Mouse (Mus musculus) CH12.LX (cell line): ENCODE data around the gene Gnas. TPM values are rescaled to one million over a fixed set of nuclear protein-coding genes. Genes with fewer than 3 reads are reported as not detected.
"Not testable (repeated sequence)": the region's sequence is repeated elsewhere in the genome, so short reads cannot be mapped to it uniquely, and the experiment has no call there.

Experiments used
- DNase-seq: peaks from one replicate; pipeline ENCODE4 v3.0.0-alpha.2; 2013; ENCODE audit errors: extremely low read depth
- H3K27ac ChIP-seq: 2 replicates; pipeline ENCODE4 v1.5.1; 2012; ENCODE audit warnings: low read depth, mild to moderate bottlenecking, control low read depth, moderate library complexity; ENCODE audit not compliant: insufficient read depth
- H3K27me3 ChIP-seq: replicated peaks from 2 replicates; pipeline ENCODE3; 2012; ENCODE audit warnings: inconsistent platforms
- H3K36me3 ChIP-seq, 2 experiments: replicated peaks in 1 of 2; 2 replicates each; pipeline versions ENCODE3 to v1.6.1; 2012; ENCODE audit warnings: inconsistent platforms in 1 of 2, low read length in 1 of 2, mild to moderate bottlenecking in 1 of 2, mixed read lengths in 1 of 2, moderate library complexity in 1 of 2; ENCODE audit not compliant: control insufficient read depth in 1 of 2, insufficient read depth in 1 of 2
- H3K4me1 ChIP-seq, 2 experiments: 2 replicates each; pipeline ENCODE4 v1.6.1; 2012; ENCODE audit warnings: inconsistent platforms in 1 of 2, moderate library complexity in 1 of 2; ENCODE audit not compliant: insufficient read depth in 2 of 2, control insufficient read depth in 1 of 2
- H3K4me2 ChIP-seq: 2 replicates; pipeline ENCODE4 v1.6.1; 2012; ENCODE audit warnings: low read depth, mild to moderate bottlenecking, control low read depth; ENCODE audit not compliant: poor library complexity, insufficient read depth, severe bottlenecking
- H3K4me3 ChIP-seq, 3 experiments: fragments of 150-350 bp in 1 of 3; sonication (generic) in 1 of 3; replicated peaks in 1 of 3; 2 replicates each; pipeline versions ENCODE3 to v1.5.1; 2011 to 2012; ENCODE audit warnings: low read depth in 2 of 3, low read length in 2 of 3, mild to moderate bottlenecking in 2 of 3, moderate library complexity in 2 of 3, control low read depth in 1 of 3, improper control_type of control experiment in 1 of 3, inconsistent platforms in 1 of 3, mixed read lengths in 1 of 3; ENCODE audit not compliant: poor library complexity in 1 of 3
- H3K79me2 ChIP-seq: replicated peaks from 2 replicates; pipeline ENCODE4 v1.6.1; 2012; ENCODE audit warnings: mild to moderate bottlenecking, moderate library complexity; ENCODE audit not compliant: control insufficient read depth, poor library complexity, insufficient read depth, severe bottlenecking; ENCODE audit errors: extremely low read depth
- H3K9ac ChIP-seq: 2 replicates; pipeline ENCODE4 v1.6.1; 2012; ENCODE audit warnings: low read depth, mild to moderate bottlenecking, control low read depth, moderate library complexity; ENCODE audit not compliant: insufficient read depth
- H3K9me3 ChIP-seq: replicated peaks from 2 replicates; pipeline ENCODE3; 2012; ENCODE audit warnings: low read length, inconsistent platforms, mixed read lengths
- CHD1 ChIP-seq: IDR thresholded peaks from 2 replicates; pipeline ENCODE4 v1.6.1; 2012; ENCODE audit warnings: low read depth, low read length, improper control_type of control experiment, inconsistent platforms
- CHD2 ChIP-seq: IDR thresholded peaks from 2 replicates; pipeline ENCODE4 v1.6.1; 2011; ENCODE audit warnings: low read length, improper control_type of control experiment
- ELF1 ChIP-seq: IDR thresholded peaks from 2 replicates; pipeline ENCODE4 v1.6.1; 2014; ENCODE audit warnings: low read depth, mild to moderate bottlenecking, inconsistent platforms, low read length, improper control_type of control experiment
- ETS1 ChIP-seq: conservative IDR thresholded peaks from 2 replicates; pipeline ENCODE4 v1.6.1; 2012; ENCODE audit warnings: low read depth, mild to moderate bottlenecking, inconsistent platforms, low read length, improper control_type of control experiment, moderate library complexity
- GABPA ChIP-seq: IDR thresholded peaks from 2 replicates; pipeline ENCODE4 v1.6.1; 2012; ENCODE audit warnings: low read depth, low read length, improper control_type of control experiment, inconsistent platforms; ENCODE audit not compliant: insufficient replicate concordance
- HCFC1 ChIP-seq: IDR thresholded peaks from 2 replicates; pipeline ENCODE4 v1.6.1; 2012; ENCODE audit warnings: low read depth, mild to moderate bottlenecking, inconsistent platforms, low read length, improper control_type of control experiment
- MEF2A ChIP-seq: IDR thresholded peaks from 2 replicates; pipeline ENCODE4 v1.6.1; 2014; ENCODE audit warnings: low read depth, mild to moderate bottlenecking, inconsistent platforms, low read length, improper control_type of control experiment, borderline replicate concordance
- NELFE ChIP-seq: IDR thresholded peaks from 2 replicates; pipeline ENCODE4 v1.6.1; 2011; ENCODE audit warnings: low read depth, low read length, improper control_type of control experiment
- NRF1 ChIP-seq: IDR thresholded peaks from 2 replicates; pipeline ENCODE4 v1.6.1; 2014; ENCODE audit warnings: low read depth, mild to moderate bottlenecking, inconsistent platforms, low read length, improper control_type of control experiment, moderate library complexity
- POLR2A ChIP-seq: IDR thresholded peaks from 2 replicates; pipeline ENCODE4 v1.6.1; 2011; ENCODE audit warnings: low read depth, mild to moderate bottlenecking, improper control_type of control experiment, low read length
- RAD21 ChIP-seq: IDR thresholded peaks from 2 replicates; pipeline ENCODE4 v1.6.1; 2011; ENCODE audit warnings: low read depth, mild to moderate bottlenecking, low read length, improper control_type of control experiment, moderate library complexity
- RCOR1 ChIP-seq: conservative IDR thresholded peaks from 2 replicates; pipeline ENCODE4 v1.6.1; 2012; ENCODE audit warnings: low read depth, mild to moderate bottlenecking, inconsistent platforms, low read length, improper control_type of control experiment
- TBP ChIP-seq: conservative IDR thresholded peaks from 2 replicates; pipeline ENCODE4 v1.6.1; 2011; ENCODE audit warnings: low read depth, low read length, improper control_type of control experiment
- USF2 ChIP-seq: conservative IDR thresholded peaks from 2 replicates; pipeline ENCODE4 v1.6.1; 2011; ENCODE audit warnings: low read depth, low read length, improper control_type of control experiment
- ZC3H11A ChIP-seq: IDR thresholded peaks from 2 replicates; pipeline ENCODE4 v1.6.1; 2012; ENCODE audit warnings: low read depth, mild to moderate bottlenecking, inconsistent platforms, low read length, improper control_type of control experiment
- ZNF384 ChIP-seq: IDR thresholded peaks from 2 replicates; pipeline ENCODE4 v1.6.1; 2012; ENCODE audit warnings: low read depth, low read length, improper control_type of control experiment, inconsistent platforms
- dilution Hi-C: fragments of 300-500 bp; cut with MboI; formaldehyde crosslinking; loops from 2 replicates; pipeline ENCODE4 v1.14.3; 2020; ENCODE audit warnings: low sequenced_read_pairs; ENCODE audit not compliant: extremely low pct_unique_long_range_greater_than_20kb, extremely low pct_ligation_motif_present
- in situ Hi-C: fragments of 300-500 bp; cut with MboI; formaldehyde crosslinking; loops from 3 replicates; pipeline ENCODE4 v1.14.3; 2019; ENCODE audit warnings: low sequenced_read_pairs, low pct_ligation_motif_present, low pct_unique_long_range_greater_than_20kb, mixed read lengths
- polyA plus RNA-seq: library from polyadenylated mRNA; unstranded; fragments of >175 nt; gene quantifications from 2 replicates; pipeline ENCODE4 v1.2.1, GENCODE M21; 2012; ENCODE audit warnings: low read depth; ENCODE audit not compliant: insufficient read length
- total RNA-seq, 2 experiments: library from RNA; depleted of rRNA; stranded (reverse); fragments of 300-350 nt in 1 of 2; fragments of >200 nt in 1 of 2; gene quantifications; 2 replicates each; pipeline ENCODE4 v1.2.3; 2012 to 2014

Gene Gnas
- total and polyA plus RNA-seq, 3 experiments, result 369 to 502 (median 452) TPM

GRCm38 (mm10) chr2:174312661-174313060 is 28.5 kb downstream of the Gnas start:
- Histone ChIP-seq H3K9ac (no peak overlapping the region), H3K36me3 (peaks cover 0 to 10% of the 10 kb centered on the region in 2 experiments), H3K27me3 (no peaks in the 10 kb centered on the region), H3K4me3 (no peak overlapping the region), H3K4me2 (no peak overlapping the region), H3K4me1 (peaks cover 0 to 10% of the 10 kb centered on the region in 2 experiments; a peak in 2 of 4 replicates), H3K79me2 (no peaks in the 10 kb centered on the region), H3K27ac (no peak overlapping the region), H3K9me3 (no peaks in the 10 kb centered on the region)
- no peak for TF ChIP-seq HCFC1
- TF ChIP-seq USF2, result no peak
- TF ChIP-seq MEF2A, result no peak
- no peak for TF ChIP-seq ZC3H11A
- TF ChIP-seq ETS1, result no peak
- no peak for TF ChIP-seq POLR2A
- no peak for TF ChIP-seq CHD1
- no peak for TF ChIP-seq GABPA
- no peak for TF ChIP-seq RAD21
- TF ChIP-seq ELF1, result no peak
- TF ChIP-seq CHD2, result no peak
- no peak for TF ChIP-seq TBP
- TF ChIP-seq ZNF384, result no peak
- TF ChIP-seq NELFE, result no peak
- in situ Hi-C loops (loop anchor here (10.0 kb wide), 4 partner anchors 142 to 592 kb away; partner anchors contain the start of gene Tubb1), dilution Hi-C loops (no loop called here)
- DNase-seq, result no peak

GRCm38 (mm10) chr2:174315445-174315844 is 31.3 kb downstream of the Gnas start:
- not testable (repeated sequence) for H3K9ac ChIP-seq, H3K4me2 ChIP-seq
- TF ChIP-seq NRF1 (peak; percentile 67), ZC3H11A (peak; percentile 10; the same call in 1 of the 2 replicates), RCOR1 (0 out of 2 replicates have a peak, but pooled peaks have one; percentile 32)
- TF ChIP-seq, all 38 proteins: peak for 3; not testable (repeated sequence) for 35
- DNase-seq, H3K9me3 ChIP-seq, H3K27ac ChIP-seq, H3K27me3 ChIP-seq, H3K79me2 ChIP-seq, H3K4me3 ChIP-seq, dilution Hi-C loops: not testable (repeated sequence)
- in situ Hi-C loops, result loop anchor here (10.0 kb wide), 4 partner anchors 139 to 589 kb away; partner anchors contain the start of gene Tubb1
- H3K4me1 ChIP-seq, result peaks cover 0 to 10% of the 10 kb centered on the region in 2 experiments; a peak in 2 of 4 replicates
- H3K36me3 ChIP-seq, result peaks cover 0 to 21% of the 10 kb centered on the region in 2 experiments
